Mouse (Mus musculus) embryonic stem cell, embryonic (primary cell): Measurements from ENCODE around the gene Robo1.

Source experiments
- CTCF ChIA-PET, 4 experiments: fragments of 300-600 bp in 2 of 4; fragments of 350-600 bp in 2 of 4; sonication (Branson Sonifier 250); formaldehyde crosslinking; loops; one replicate each; lab custom pipeline; 2022; ENCODE audit warnings: inconsistent platforms in 2 of 4; lab: Charles Lee
- POLR2A ChIA-PET, 4 experiments: fragments of 300-600 bp in 2 of 4; fragments of 350-600 bp in 2 of 4; sonication (Branson Sonifier 250); formaldehyde crosslinking; loops; one replicate each; lab custom pipeline; 2022; ENCODE audit warnings: antibody characterized with exemption in 4 of 4, inconsistent platforms in 1 of 4; lab: Charles Lee

Robo1 gene

DNA sequence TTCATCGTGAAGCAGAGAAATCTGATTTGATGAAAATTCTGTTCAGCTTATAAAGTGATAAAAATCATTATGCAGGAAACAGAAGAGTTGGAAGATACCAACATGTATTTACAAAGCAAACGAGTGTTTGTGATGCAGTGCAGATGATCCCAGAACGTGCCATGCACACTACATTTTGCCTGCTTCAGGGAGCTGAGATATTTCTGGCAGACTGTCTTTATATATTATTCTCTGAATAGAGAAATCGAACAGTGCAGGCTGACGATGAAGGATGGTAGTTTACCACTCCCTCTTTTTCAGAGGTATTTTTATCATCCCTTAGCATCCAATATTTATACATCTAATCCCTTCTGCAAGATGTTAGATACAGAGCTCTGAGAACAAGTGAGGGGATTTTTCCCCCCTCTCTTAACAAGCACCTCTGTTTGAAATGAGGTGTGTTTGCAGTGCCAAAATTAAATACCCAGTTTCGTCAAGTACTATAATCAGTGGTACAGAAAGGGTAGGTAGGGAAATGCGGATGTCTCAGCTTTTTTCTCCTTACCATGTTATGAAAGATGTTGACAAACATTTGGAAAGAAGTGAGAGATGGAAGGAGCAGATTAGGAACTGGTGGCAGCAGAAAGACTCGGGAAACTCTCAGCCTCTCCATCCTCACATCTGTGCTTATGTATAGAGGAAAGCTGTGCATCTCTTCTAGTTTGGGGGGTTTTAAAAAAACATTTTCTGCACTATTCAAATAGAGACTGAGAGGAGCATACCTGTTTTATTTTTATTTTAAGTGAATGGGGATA lies at the start of gene Robo1:
Gene Robo1 (plus strand): TSS at position 770 of the 794 bp plus-strand sequence.
- CTCF ChIA-PET, result no interaction called here
- POLR2A ChIA-PET, result no interaction called here

DNA sequence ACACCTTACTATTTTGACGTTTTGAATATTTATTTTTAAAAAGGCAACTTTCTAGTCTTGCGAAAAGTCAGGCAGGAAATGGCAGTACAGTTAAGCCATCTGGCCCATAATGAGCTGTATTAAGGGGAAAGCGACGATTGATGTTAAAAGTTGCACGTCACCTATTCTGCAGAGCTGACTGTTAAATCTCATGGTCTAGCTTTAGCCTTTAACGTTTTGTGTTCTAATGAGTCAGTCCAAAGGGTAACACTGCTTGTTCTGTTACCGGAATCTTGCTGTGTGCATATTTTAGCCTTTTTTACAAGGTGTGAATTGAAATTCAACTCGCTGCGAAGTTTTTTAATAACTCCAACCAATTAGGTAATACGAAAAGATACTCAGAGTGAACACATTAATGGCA lies 40.3 kb upstream of the Robo1 start:
- ChIA-PET POLR2A (no interaction called here), CTCF (no interaction called here)

DNA sequence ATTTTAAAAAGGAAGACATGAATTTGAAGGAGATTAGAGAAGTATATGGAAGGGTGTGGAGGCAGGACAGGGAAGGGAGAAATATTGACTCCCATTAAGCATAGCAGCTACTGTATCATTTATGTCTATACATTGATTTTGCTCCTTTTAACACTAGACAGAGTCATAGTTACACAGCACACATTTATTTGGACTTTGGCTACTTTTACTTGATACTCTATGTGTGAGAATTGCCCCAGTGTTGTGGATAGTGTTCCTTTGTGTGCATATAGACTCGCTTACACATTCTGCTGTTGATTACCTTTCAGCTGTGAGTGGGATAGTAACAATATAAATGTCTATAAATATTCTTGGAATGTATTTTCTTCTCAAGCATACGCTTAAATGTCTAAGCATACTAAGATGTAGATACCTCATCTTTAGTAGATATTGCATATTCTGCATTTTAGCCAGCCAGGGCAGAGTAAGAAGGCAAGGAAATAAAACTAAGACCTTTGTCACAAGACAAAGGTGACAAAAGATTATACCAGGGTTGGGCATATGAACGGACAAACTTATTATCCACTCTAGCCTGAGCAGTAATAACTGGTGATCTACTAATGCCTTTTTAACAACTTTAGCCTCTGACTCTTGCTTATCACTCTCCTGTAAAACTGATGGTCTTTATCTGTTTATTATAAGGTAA lies 31.6 kb upstream of the Robo1 start:
- ChIA-PET CTCF (no interaction called here), POLR2A (no interaction called here)

DNA sequence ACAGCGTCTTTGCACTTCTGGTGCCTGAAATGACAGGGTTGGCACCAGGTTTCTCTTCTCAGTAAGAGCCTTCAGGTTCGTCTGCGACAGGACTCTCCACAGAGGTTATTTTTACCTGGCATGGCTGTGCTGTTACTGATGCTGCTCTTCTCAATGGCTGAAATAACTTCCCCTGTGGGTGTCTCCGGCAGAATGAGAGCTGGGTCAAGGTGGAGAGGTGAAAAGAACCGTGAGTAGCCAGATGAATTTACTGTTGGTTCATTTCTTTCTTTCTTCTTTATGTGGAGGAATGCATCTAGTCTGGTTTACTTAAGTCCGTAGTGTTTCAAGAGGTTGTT lies 194 bp downstream of the Robo1 start:
- ChIA-PET CTCF (no interaction called here), POLR2A (no interaction called here)

DNA sequence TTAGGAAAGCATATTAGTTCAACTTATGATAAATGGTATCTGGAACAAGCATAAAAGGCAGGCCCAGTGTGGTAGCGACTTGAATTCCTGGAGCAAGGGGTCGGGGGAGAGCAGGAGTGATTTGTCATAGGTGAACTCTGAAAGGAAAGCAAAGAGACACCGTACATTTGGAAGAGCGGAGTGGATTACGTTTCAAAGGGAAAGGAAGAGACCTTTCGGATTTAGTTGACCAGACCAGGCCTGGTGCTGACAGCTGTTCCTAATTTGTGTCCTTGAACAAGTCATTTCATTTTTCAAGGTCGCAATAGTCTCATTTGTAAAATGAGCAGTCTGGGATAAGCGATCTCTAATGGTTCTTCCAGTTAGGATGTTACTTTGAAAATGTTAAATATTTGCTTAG lies 19.2 kb downstream of the Robo1 start:
- ChIA-PET POLR2A (no interaction called here), CTCF (no interaction called here)

DNA sequence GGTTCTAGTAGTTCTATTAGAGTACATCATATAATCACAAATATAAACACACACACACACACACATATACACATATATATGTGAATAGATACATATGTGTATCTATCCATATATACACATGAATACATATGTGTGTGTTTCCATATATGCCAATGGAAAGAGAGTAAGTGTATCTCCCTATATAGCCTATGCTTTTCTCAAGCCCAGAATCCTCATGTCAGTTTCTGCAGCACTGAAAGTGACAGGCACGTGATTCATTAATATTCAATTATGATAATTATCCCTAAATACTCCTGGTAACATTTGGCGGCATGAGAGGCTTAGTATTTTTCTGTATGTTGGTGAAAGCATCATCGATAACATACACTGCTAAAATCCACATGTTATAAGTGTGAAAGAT lies 20.5 kb downstream of the Robo1 start:
- ChIA-PET CTCF (no interaction called here), POLR2A (no interaction called here)

DNA sequence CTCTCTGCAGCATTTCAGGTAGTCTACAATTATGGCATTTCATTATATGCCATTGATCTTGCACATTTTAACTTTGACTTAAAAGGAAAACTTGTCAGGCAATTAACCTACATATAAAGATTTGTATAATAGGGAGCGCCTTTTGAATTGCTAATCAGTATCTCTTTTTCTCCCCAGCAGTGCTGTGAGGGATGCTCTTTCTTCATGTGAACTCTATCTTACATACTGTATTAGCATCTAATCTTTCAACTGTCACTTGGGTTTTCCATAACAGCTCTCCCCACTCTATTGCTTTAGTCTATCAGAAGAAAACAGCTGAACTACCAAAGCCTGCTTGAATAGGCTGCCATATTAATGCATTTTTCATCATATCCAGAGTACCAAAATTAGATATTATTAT lies 29.7 kb downstream of the Robo1 start:
- POLR2A ChIA-PET, result no interaction called here
- CTCF ChIA-PET, result no interaction called here

DNA sequence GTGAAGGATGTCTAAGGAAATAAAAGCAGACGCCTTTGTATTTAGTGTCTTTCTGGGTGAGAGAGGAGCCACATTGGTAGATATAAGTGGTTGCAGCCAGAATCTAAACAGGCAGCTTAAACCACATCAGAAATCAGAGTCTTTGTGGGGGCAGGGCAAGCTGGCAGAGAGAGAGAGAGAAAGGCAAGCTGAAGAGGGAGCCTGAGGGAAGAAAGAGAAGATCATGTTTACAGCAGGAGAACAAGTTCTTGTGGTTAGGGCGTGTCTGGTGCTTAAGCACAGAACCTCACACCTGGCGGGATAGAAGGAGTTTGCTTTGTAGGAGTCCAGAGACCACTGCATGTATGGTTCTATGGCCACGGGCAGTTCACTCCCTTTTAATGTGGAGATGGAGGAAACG lies 42.3 kb downstream of the Robo1 start:
- POLR2A ChIA-PET, result no interaction called here
- CTCF ChIA-PET, result no interaction called here

DNA sequence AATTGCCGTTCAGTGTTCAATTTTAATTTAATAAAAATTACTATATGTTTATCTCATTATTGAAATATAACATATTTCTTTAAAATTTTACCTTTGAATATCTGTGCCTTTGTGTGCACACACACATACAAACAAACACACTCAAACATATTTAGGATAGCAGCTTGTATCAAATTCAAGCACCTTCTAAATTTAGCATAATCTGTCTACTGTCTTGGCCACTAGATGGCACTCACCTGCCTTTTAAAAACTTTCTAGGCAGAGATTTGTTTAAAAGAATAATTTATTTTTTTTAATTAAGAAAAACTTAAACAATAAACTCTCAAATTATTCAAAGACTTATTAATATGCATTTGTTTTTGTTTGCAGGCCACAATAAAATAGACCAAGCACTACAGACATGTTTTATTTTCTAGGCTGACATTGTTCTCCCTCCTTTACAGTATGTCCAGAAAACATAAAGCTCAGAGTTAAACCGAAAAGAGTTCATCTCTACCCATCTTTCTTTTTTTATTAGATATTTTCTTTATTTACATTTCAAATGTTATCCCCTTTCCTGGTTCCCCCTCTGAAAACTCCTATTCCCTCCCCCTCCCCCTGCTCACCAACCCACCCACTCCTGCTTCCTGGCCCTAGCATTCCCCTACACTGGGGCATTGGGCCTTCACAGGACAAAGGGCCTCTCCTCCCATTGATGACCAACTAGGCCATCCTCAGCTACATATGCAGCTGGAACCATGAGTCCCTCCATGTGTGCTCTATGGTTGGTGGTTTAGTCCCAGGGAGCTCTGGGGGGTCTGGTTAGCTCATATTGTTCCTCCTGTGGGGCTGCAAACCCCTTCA lies 48.6 kb downstream of the Robo1 start:
- ChIA-PET POLR2A (no interaction called here), CTCF (interaction anchor here (0.5 to 1.7 kb wide), 12 partner anchors 9 to 623 kb away, joined by 3 to 5 read pairs (median 3); no protein-coding TSS in a partner anchor)

DNA sequence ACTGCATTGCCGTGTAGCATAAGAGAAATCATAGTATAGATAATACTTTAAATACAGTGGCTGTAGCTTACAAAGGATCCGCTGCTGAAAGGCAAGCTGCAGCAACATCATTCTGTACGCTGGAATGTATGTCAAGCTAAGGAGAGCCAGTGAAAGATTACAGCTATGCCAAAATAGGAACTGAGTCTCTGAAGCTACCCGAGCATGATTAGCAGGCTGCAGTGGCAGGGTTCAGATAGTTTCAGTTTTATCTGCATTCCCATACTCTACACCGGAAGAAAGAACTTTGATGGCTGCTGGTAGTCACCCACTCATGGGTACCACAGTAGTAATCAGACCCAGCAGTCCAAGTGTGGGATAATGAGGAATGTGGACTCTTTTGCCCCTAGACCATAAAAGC lies 68.8 kb downstream of the Robo1 start:
- ChIA-PET POLR2A (no interaction called here), CTCF (no interaction called here)

DNA sequence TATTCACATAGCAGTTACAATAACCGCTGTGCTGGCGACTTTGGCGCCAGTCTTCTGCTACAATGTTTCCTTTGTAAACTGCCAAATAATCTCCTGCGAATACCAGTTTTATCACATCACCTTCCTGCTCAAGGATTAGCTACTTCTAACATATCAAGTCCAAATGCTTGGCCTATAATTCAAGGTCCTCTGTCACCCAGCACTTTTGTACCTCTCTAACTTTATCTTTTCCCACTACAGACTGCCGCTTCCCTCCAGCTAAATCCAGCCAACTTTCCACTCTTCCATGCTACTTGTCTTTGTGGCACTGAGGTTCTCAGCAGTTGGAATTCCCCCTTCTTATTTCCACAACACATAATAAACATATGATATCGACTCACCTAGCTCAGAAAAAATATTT lies 73.7 kb downstream of the Robo1 start:
- POLR2A ChIA-PET, result no interaction called here
- CTCF ChIA-PET, result no interaction called here

DNA sequence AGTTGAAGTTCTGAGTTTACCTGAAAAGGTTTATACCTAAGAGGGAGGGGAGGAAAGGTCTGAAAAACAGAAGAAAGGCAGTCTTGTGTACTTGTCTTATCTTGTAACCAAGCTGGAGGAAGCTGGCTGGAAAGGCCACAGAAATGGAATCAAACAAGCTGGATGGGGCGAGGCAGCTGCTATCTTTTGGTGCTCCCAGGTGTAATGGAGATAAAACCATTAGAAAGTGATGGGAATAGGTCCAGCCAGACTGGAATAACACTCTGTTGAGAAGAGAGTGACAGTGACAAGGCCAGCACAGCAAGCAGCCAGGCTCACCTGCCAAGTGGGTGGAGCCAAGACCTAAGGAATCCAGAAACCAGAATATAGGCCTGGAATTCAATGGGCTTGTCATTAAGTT lies 75.5 kb downstream of the Robo1 start:
- POLR2A ChIA-PET, result no interaction called here
- CTCF ChIA-PET, result interaction anchor here in 1 of 4 experiments (0.6 kb wide), 1 partner anchor 166 kb away, joined by 3 read pairs; no protein-coding TSS in a partner anchor

DNA sequence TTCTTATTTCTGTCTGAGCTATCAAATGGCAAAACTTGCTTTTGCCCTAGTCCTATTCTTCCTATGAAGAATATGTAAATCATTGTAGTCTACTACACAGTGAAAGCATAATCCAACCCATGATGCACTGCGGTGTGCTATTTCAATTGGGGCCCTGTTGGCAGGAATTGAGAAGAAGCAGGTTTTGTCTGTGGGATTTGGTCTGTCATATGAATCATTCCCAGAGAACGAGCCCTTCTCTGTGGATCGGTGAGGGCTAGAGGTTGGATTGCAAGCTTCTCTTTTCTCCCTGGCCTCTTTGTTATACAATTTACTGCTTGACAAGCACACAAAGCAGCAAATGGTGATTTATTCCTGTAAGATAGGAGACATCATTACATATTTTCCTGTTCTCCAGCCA lies 85.4 kb downstream of the Robo1 start:
- POLR2A ChIA-PET, result no interaction called here
- CTCF ChIA-PET, result no interaction called here

DNA sequence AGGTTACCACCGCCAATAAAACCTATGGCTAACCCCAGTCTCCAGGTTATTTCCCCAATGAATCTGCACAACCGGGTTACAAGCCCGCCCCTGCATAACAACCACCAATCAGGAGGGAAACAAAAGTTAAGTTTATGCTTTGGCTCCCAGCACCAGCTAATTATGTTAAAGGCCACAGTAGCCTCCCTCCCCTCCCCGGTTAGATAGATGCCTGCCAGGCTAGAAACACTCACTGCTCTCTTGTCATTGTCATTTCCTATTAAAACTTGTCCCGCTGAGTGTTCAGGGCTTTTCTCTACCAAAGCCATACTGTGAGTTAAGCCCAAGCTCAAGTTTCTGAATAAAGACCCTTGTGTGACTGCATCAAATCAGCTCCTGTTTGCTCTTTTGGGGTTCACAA lies 90.7 kb downstream of the Robo1 start:
- POLR2A ChIA-PET, result no interaction called here
- CTCF ChIA-PET, result no interaction called here

DNA sequence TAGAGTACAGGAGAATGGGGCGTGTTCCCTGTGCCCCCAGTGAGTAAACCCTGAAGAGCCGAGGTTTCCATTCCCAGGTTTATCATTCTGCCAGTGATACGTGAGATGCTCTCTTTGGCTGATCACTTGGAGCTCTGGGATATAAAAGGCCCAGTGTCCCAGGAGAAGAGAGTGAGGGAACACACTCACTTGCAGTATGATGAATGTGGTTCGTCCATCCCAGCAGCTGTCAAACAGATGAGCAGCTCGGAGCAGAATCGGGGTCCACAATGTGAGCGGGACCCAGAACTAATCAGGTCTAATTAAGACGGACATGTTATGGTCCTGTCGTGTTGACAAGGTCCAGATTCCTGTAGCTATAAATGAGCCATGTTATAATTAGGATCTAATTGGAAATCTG lies 94.3 kb downstream of the Robo1 start:
- CTCF ChIA-PET, result no interaction called here
- POLR2A ChIA-PET, result no interaction called here

DNA sequence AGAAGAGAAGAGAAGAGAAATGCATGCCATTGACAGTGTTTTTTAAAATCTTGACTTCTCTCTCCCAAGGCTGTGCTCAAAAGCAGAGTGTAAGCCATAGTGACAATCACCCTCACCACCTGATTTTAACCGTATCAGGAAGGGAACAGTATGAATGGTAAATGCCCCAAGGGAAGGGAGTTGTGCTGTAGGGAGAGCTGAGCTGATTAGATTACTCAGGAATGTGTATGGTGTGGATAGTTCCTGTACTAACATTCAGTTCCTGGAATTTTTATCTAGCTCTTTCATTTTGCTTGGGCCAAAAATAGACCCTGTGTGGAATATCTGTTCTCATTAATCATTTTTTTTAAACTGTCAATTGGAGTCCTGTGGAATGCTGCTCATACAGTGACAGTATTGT lies 101.7 kb downstream of the Robo1 start:
- ChIA-PET POLR2A (interaction anchor here in 1 of 4 experiments (0.5 kb wide), 1 partner anchor 255 kb away, joined by 3 read pairs; no protein-coding TSS in a partner anchor), CTCF (no interaction called here)

DNA sequence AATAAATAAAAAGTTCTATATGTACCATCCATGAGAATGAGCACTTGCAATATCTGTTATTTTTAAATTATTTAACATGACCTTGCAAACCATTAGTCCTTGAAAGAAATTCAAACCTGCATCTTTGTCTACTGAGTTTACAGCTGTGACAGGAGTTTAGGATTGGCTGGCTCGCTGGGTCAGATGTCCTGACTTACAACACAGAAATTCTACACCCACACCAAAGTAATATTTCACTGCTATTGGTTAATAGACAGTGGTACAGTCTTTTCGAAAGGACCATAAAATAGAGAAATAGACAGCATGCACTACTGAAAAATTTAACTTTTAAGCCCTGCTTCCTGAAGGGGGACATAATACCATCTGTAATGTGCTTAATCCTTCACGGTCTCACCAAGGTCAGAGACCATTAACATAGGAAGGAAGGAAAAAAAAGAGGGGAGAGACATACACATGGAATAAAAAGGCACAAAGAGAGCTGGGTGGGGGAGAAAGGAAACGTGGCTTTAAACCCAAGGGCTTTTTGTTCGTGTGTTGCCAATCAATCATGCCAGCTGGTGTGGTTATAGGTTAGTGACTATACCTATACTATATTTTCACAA lies 103.7 kb downstream of the Robo1 start:
- CTCF ChIA-PET, result no interaction called here
- POLR2A ChIA-PET, result no interaction called here

DNA sequence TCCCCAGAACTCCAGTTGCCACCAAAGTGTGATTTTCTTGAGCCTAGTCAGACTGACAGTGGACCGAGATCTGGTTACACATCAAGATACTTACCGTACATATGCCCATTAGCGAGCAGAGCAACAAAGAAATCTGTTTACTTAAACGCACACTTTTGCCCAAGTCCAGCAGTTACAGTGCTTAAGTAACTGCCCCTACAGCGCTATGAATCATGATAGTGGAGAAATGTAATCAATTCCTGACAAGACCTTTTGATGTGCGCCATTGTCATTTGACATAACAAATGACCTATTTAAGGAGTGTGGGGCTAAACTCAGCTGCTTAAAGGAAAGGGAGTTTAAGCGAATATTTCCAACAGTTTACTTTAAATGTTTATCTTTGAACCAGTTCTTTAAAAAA lies 104.8 kb downstream of the Robo1 start:
- POLR2A ChIA-PET, result interaction anchor here in 1 of 4 experiments (0.6 to 0.7 kb wide), 2 partner anchors 218 to 685 kb away, joined by 3 read pairs; no protein-coding TSS in a partner anchor
- CTCF ChIA-PET, result interaction anchor here in 1 of 4 experiments (0.6 kb wide), 1 partner anchor 57 kb away, joined by 5 read pairs; no protein-coding TSS in a partner anchor

DNA sequence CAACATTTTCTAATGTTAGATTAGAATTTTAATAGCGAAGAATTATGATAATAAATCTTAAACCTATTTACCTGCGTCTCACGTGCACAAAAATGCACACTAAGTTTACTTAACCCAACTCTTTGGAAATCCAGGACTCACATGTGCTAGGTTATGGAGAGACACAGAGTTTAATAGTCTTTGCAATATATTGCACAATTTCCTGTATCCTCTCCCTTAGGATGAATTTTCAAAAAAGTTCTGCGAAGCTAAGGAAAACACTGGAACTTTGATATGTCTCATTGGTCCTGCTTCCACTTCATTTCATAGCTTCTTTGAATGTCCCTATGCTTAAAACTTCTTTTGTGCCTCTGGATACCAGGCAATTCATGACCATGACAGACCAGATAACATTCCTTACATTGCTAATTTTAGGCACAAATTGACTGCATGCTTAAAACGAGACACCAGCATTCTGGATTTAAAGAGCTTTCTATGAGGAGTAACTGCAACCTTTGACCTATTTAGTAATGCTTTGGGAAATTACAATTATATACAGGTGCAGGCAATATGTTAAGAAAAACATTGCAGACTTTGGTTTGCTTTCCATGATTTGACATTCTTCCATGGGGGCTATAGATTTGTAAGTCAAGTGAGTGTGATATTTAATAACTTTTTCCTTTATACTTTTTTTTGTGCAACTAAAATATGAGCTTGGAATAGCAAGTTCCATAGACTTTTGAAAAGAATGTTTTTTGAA lies 111.4 kb downstream of the Robo1 start:
- CTCF ChIA-PET, result no interaction called here
- POLR2A ChIA-PET, result no interaction called here
